Mouse (Mus musculus): ENCODE measurements around the gene Kif2c. TPM values are rescaled to one million over a fixed set of nuclear protein-coding genes. Genes with fewer than 3 reads are reported as not detected.

Gene Kif2c
- polyA plus RNA-seq, 1 experiment from 2014 or later = 45.5 TPM

DNA sequence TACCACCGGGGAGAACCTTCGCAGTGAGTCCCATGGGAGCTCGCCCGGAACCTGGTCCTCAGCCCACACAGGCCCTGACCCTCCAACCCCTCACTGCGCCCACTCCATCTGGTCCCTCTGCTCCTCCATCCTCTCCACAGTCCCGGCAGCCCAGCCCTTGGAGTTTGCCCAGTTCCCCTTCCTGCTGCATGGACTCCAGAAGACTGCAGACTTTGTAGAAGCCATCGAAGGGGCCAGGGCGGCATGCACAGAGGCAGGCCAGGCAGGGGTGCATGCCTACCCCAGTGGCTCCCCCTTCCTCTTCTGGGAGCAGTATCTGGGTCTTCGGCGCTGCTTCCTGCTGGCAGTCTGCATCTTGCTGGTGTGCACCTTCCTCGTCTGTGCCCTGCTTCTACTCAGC lies 71.5 kb downstream of the Kif2c start:
- Histone ChIP-seq H3K27ac (ENCODE audit: low read depth, low read length) (no peak overlapping the region), H3K36me3 (ENCODE audit: control insufficient read depth, insufficient read depth, low read length) (no peaks in the 10 kb centered on the region), H3K9ac (ENCODE audit: low read depth, low read length) (no peak overlapping the region), H3K9me3 (replicated peaks; ENCODE audit: control insufficient read depth, low read length) (no peaks in the 10 kb centered on the region), H3K4me1 (ENCODE audit: control insufficient read depth, insufficient read depth, low read length) (no peaks in the 10 kb centered on the region), H3K4me2 (no peak overlapping the region), H3K27me3 (ENCODE audit: control insufficient read depth, insufficient read depth, low read length) (no peaks in the 10 kb centered on the region), H3K4me3 (ENCODE audit: low read depth, low read length) (no peak overlapping the region)
- 87% methylated on average over 11 of the region's 11 CpGs for WGBS (ENCODE audit: insufficient replicate concordance)
- ATAC-seq (replicated peaks; ENCODE audit: insufficient number of reproducible peaks, low FRiP score, low TSS enrichment) = no peak

GRCm38 (mm10) chr4:117110249-117110648 lies 72.2 kb downstream of the Kif2c start:
- WGBS (ENCODE audit: insufficient replicate concordance) = 87% methylated on average over 13 of the region's 13 CpGs
- H3K9ac ChIP-seq (ENCODE audit: low read depth, low read length) = no peak overlapping the region
- no peak overlapping the region for H3K4me3 ChIP-seq (ENCODE audit: low read depth, low read length)
- no peaks in the 10 kb centered on the region for H3K4me1 ChIP-seq (ENCODE audit: control insufficient read depth, insufficient read depth, low read length)
- ATAC-seq (replicated peaks; ENCODE audit: insufficient number of reproducible peaks, low FRiP score, low TSS enrichment) = no peak
- no peaks in the 10 kb centered on the region for H3K27me3 ChIP-seq (ENCODE audit: control insufficient read depth, insufficient read depth, low read length)
- no peak overlapping the region for H3K4me2 ChIP-seq
- H3K9me3 ChIP-seq (replicated peaks; ENCODE audit: control insufficient read depth, low read length) = no peaks in the 10 kb centered on the region
- H3K27ac ChIP-seq (ENCODE audit: low read depth, low read length) = no peak overlapping the region
- no peaks in the 10 kb centered on the region for H3K36me3 ChIP-seq (ENCODE audit: control insufficient read depth, insufficient read depth, low read length)

Small RNA genes lying within 50 kb of the gene (microRNA-seq; reads per million reads assigned to microRNA genes)
- gene Gm22398 (ENCODE audit: borderline number of aligned reads) = not detected

Other genes starting within 250 kb of the Kif2c start
- gene Urod, start 188.2 kb downstream of the Kif2c start, polyA plus RNA-seq (2014; fragmentation: Nextera tagmentation; extraction: Ambion mirVana) = 123 and 140 TPM in 2 replicates
- 4.3 and 6.4 TPM in 2 replicates for gene Hectd3, start 187.3 kb downstream of the Kif2c start, polyA plus RNA-seq (2014; fragmentation: Nextera tagmentation; extraction: Ambion mirVana)
- gene Eif2b3, start 163.2 kb downstream of the Kif2c start, polyA plus RNA-seq (2014; fragmentation: Nextera tagmentation; extraction: Ambion mirVana) = 34.1 and 36.9 TPM in 2 replicates
- 2.2 and 2.4 TPM in 2 replicates for gene Ptch2, start 86.6 kb downstream of the Kif2c start, polyA plus RNA-seq (2014; fragmentation: Nextera tagmentation; extraction: Ambion mirVana)
- 2.2 and 4.0 TPM in 2 replicates for gene Btbd19, start 56.9 kb downstream of the Kif2c start, polyA plus RNA-seq (2014; fragmentation: Nextera tagmentation; extraction: Ambion mirVana)
- not detected in 2 replicates for gene Tctex1d4, start 55.8 kb downstream of the Kif2c start, polyA plus RNA-seq (2014; fragmentation: Nextera tagmentation; extraction: Ambion mirVana)
- gene Plk3, start 48.7 kb downstream of the Kif2c start, polyA plus RNA-seq (2014; fragmentation: Nextera tagmentation; extraction: Ambion mirVana) = 0.99 and 1.3 TPM in 2 replicates
- 764 and 894 TPM in 2 replicates for gene Rps8, start 26.4 kb downstream of the Kif2c start, polyA plus RNA-seq (2014; fragmentation: Nextera tagmentation; extraction: Ambion mirVana)
- 16.0 and 16.5 TPM in 2 replicates for gene Tmem53, start 69.3 kb upstream of the Kif2c start, polyA plus RNA-seq (2014; fragmentation: Nextera tagmentation; extraction: Ambion mirVana)
- gene Armh1, start 69.5 kb upstream of the Kif2c start, polyA plus RNA-seq (2014; fragmentation: Nextera tagmentation; extraction: Ambion mirVana) = 0.14 TPM in 1 of 2 replicates, not detected in the other